Mouse (Mus musculus): ENCODE results near the gene Sec24c.

Sec24c gene

DNA sequence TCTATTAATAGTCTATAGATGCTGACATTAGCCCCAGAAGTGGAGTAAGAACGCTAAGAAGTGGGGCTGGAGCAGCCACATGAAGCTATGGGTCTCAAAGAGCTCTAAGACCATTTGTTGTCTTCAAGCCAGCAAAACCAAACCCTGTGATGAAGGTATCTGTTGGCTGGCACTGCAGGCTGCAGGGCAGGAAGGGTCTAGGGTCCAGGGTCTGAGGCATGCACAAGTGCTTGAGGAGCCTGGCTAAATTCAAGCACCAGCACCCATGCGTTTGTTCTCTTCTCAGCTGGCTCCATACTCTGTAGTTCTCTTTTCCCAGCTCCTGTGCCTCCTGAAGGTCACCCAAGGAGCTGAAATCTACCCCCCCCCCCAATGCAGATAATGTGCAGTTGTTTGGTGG is 60.9 kb downstream of the Sec24c start:
- no peak for DNase-seq (ENCODE audit: low spot score)

DNA sequence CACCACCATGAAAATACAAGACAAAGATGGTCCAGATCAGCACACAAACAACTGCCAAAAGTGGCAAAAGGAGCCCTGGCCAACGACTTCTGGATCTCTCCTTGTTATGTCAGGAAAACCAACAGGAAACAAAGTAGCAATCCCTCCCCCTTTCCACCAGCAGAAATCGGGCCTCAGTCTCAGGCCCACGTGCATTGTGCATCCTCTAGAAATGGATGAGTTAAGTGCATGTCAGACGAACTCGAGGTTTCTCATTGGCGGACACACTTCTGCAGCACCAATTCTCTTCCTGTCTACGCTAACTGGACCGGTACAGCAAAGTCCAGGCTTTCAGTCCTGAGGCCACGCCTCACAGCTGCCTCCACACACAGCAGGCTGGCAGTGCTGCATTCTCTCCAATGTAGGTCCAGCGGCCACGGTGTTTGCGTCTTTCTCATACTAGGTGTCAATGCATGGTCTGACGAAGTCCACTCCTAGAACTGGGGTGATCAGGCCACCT is 61.8 kb downstream of the Sec24c start:
- DNase-seq (ENCODE audit: low spot score): no peak

DNA sequence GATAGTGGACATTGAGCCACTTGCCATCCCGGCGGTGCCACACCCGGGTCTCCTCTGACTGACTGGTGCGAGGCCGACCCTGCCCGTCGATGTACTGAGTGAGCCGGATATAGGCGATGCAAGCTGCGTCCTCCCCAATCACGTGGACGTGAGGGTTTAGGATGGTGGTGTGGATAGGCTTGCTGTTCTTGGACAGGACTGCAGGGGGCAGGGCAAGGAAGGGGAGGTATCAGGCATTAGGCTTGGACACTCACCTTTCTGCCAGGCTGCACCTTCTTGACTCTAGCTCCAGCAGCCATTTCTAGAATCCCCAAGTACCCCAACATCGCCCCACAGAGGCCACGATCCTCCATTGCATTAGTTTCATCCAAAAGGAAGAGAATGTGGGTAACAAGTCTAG is 63.2 kb downstream of the Sec24c start:
- peak; percentile 78 for DNase-seq (ENCODE audit: low spot score)

DNA sequence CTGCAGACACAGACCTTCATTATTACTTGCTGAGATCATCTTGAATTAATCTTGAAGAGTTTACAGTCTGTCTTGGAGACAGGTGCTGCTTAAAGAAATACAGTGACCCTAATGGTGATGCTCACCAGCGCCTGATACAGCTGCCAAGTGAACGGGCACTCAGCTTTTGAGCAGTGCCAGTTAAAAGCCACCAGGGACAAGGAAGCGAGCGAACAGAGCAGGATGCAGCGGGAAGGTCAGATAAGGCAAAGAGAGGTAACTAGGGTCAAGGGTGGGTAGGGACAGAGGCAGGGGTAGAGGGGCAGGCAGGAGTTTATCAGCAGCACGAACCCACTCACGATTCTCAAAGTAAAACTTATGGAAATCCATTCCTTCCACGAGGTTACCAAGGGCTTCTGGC is 64.4 kb downstream of the Sec24c start:
- DNase-seq (ENCODE audit: low spot score): no peak

DNA sequence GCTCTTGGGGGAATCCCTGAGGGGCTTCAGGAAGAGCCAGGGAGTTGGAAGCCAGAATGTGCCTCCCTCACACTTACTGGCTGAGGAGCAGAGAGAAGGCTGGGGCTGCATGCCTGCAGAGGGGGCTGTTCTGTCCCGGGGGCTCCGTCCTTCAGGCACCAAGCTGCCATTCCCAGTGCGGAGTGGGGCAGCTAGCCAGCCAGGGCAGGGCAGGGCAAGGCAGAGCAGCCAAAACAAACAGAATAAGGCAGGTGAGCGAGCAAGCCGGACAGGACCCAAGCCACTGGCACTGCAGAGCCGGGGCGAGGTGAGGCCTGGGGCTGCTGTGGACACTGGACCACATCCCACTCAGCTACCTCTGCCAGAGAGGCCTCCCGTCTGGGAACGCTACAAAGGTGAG is 67.2 kb downstream of the Sec24c start:
- no peak for DNase-seq (ENCODE audit: low spot score)

DNA sequence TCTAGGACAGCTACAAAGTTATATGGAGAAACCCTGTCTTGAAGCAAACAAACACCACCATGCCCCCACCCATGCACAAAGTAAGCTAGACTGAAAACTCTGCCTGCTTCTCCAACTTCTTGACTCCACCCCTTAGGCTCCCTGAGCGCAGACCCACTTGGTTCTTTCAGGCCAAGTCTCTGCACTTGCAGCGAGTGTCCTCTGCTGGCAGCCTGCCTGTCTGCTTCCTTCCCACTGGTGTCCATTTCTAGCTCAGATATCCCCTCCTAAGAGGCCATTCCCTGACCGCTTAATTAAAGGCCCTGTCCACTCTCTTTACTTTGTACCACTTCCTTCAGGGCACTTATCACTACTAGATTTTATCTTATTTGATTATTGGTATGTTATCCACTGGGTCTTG is 69.5 kb downstream of the Sec24c start:
- no peak for DNase-seq (ENCODE audit: low spot score)
